Mouse (Mus musculus) central nervous system, embryonic 18 days (tissue): ENCODE data around the gene Zbtb22. TPM values are rescaled to one million over a fixed set of nuclear protein-coding genes. Genes with fewer than 3 reads are reported as not detected.

Experiments used
- polyA plus RNA-seq: library from polyadenylated mRNA; depleted of rRNA; stranded (reverse); fragments of >200 nt; gene quantifications from 2 replicates; pipeline ENCODE4 v1.2.3, GENCODE M21; 2012; rRNA removed

Zbtb22 gene
- polyA plus RNA-seq = 26.4 and 28.4 TPM in 2 replicates

DNA sequence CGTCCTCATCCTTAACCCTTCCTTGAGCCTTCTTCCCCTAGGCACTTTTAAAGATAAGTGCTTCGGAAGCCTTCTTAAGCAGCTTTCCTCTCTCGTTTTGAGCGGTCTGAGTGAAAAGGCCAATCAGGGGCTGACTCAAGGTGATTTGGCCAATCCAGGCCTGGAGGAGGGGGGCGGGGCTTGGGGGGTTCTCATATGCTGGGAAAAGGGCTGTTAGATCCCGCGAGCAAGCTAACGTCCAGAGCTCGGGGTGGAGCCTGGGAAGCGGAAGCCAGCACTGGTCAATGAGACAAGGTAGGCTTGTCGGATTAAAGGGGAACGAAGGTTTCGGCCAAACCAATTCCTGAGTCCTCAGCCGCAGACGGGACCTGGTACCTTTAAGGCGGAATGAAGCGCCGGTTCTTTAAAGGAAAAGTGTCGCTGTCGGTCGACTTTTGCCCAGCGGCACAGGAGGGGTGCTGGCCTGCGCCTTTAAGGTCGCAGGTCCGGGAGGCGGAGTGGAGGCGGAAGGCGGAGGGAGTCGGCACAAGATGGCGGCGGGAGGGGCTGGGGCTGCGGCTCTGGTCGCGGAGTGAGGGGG is at the start of gene Zbtb22, which contains the start of gene Tapbp:
Zbtb22 (plus strand) TSS at position 234 of the 580 bp plus-strand sequence.
Tapbp (plus strand) TSS at position 229 of the 580 bp plus-strand sequence.

DNA sequence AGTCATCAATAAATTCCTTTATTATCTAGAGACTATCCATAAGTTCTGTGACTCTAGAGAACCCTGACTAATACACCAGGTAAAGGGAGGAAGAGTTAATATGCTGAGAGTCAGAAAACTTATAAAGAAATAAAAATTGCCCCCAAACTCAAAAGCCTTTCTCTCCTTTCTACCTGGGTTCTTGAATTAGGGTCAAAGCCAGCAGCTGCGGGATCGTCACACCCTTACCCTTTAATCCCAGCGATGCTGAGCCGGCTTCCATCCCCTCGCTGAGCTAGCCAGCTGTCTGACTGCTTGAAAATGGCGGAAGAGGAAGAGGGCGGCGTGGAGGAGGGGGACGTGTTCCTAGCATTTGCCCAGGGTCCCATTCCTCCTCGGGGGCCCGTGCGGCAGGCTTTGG is 42.2 kb upstream of the Zbtb22 start, which contains the start of gene Gm7029:
Gm7029 (plus strand) TSS at position 301 of the 400 bp plus-strand sequence.

DNA sequence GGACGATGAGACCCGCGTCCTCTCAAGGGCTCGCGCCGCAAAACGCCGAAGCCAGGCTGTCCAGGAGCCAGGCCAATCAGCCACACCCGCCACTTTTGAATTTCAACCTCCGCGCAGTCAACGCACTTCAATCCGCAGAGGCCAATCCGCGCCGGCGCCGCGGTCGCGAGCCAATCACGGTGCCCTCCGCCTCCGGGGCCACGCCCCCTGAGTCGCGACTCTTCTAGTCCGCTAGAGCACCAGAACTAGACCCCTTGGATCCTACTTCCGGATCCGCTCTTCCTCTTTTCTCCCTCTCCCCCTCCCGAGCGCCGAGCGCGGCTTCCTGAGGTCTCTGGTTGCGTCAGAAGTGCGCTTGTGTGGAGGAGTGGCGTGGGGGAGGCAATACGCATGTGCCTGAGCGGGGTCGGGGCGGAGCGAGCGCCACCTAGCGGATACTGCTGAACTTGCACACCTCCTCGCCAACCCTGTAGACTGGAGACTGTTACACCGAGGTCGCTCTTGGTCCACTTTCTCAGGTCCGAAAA is 25.1 kb upstream of the Zbtb22 start, which contains the start of gene Kifc1:
Kifc1 (minus strand) TSS at position 129 of the 527 bp plus-strand sequence.

DNA sequence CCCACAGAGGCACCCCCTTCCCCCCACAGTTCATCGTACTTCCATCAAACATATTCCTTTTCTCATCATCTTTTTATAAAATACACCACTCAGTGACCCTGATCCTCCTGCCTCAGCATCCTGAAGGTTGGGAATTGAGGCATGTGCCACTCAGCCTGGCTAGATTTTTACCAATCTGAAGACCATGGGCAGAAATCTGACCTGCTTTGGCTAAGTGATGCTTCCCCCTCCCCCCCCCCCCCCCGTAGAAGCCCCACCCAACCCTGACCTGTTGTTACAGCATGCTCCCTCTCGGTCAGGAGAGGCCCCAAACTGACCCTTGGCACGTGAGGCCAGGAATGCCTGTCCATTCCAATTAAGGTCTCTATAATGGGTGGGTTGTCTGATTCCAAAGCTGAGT is 10.9 kb upstream of the Zbtb22 start, which contains the start of gene Platr17:
Platr17 (plus strand) TSS at position 301 of the 400 bp plus-strand sequence.

DNA sequence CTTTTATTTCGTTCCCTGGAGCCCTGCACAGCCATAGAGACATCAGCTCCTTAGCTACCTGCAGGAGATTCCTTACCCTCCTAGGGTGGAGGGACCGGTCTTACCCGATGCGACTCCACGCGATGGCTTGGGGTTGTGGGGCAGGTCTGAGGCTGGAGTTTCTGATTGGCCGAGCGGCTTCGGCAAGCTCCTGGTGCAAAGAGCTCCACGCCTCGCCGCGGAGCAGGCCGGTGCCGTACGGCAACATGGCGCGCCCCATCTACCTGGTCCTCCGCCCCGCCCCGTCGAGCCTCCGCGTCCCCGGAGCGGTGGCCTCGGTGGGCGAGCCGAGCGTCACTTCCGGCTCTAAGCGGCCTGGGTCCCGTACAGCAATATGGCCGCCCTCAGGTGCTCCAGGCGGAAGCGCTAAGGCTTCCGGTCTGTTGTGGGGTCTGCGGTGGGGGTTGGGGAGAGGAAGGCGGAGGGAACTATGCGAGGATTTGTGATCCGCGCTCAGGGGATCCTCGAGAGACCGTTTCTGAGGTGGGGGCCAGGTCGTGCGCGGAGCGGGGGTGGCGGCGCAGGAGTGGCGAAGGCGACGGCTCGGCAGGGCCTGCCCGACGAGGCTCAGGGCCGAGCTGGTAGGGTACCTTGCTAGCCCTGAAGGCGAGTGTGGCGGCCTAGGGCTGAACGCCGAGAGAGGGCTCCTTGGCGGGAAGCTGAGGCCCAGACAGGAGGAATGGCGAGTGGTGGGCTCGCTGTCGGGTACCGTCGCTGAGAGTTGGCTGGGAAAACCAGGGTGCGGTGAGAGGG is 6.4 kb upstream of the Zbtb22 start, which contains the start of gene Daxx:
Daxx (plus strand) TSS at position 338 of the 792 bp plus-strand sequence.

DNA sequence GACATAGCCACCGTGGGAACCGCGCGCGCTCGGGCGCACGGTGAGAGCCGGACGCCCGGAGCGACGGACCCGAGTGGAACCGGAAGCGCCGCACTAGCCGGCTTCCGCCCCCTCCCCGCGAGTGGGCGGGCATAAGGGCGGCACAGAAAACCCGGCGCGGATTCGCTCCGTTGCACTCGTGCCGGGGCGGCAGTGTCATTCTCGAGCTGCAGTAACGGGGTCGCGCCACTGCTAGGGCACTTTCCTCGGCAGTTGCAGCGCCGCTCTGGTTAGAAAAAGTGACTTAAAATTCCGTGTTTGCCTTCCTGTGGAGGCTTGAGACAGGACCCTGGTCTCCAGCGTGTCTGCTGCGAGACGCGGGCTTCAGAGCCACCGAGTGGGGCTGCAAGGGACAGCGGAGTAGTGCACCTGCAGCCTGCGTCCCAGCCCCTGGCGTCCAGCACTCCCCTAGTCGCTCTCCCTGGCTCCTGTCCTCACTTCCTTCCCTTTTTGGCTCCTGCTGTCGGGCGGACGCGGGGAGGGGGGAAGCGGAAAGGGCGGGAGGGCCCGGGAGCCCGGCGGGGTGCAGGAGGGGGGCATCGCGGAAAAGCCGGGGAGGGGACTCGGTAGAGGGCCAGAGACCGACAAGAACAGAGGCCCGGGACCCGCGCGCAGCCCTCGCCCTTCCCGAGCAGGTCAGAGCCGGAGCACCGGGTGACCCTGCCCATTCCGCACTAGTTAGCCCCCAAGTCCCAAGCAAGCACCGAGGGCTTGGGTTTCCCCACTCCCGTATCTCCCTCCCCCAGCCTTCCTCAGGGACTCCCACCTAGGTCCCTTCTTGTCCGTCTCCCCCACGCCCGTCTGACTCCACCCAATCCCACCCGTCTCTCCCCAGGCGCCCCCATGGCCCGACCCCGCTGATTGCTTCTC is 13.9 kb downstream of the Zbtb22 start, which contains the start of gene Rgl2:
Rgl2 (plus strand) TSS at position 173 of the 909 bp plus-strand sequence.

DNA sequence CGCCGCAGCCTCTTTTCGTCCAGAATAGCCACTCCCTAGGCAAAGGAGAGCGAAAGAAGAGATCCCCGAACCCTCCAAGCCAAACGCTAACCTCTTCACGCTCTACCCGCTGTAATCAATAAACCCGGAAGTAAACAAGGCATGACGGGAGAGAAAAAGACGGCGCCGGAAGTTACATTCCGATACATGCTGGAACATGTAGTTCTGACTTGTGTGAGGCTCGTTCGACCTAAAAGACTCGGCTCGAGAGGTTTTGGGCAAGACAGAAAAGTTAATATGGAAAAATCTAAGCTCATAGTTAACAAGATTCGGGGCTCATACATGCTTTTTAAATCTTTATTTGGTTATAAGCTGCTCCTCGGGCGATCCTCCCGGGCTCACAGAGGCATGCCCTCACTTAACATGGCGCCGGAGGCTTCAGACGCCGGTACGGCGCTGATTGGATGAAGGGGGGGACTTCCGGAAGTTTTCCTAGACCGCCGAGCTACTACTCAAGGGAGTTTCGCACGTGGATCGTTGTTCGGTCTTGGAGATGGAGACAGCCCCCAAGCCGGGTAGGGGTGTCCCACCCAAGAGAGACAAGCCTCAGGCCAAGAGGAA is 24.6 kb downstream of the Zbtb22 start, which contains the start of the genes Pfdn6 and Wdr46:
Pfdn6 (minus strand) TSS at position 138 of the 600 bp plus-strand sequence.
Wdr46 (plus strand) TSS at position 455 of the 600 bp plus-strand sequence.

DNA sequence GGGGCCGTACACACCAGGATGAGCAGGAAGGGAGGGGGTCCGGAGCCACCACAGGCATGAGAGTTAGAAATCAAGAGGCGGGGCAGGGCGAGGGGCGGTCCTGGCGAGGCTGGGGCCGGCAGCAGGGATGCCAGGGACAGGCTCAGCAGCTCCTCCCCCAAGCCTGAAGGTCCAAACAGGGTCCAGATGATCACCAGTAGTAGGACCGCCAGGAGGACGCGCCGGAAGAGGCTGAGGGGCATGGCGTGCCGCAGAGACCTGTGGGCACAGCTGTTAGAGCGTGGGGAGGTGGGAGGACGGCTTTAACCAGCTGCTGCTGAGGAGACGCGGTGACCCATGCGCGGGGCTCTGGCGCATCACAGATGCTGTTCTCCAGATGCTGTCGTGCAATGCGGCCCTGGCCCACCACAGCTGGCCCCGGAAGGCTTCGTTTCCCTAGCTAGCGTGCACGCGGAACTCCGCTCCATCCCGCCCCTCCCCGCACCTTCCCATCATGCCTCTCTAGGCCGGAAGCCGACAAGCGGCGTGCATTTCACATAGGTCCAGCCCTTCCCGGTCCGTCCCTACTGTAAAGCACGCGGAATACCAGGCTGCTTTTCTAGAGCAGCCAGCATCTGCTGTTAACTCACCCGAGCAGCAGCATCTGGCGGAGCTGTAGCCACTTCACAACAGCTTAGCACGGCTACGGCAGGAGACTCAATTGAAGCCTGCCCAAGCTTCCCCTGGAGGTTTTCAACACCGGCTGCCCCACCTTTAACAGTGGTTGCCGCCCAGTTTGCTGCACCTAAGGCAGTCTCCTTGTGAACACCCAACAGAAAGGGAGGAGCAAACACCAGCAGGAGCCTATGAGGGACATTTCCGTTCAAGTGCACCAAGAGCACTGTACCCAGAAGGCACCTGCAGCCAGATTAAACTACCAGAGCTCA is 35.6 kb downstream of the Zbtb22 start, which contains the start of gene B3galt4:
B3galt4 (minus strand) TSS at position 468 of the 926 bp plus-strand sequence.

DNA sequence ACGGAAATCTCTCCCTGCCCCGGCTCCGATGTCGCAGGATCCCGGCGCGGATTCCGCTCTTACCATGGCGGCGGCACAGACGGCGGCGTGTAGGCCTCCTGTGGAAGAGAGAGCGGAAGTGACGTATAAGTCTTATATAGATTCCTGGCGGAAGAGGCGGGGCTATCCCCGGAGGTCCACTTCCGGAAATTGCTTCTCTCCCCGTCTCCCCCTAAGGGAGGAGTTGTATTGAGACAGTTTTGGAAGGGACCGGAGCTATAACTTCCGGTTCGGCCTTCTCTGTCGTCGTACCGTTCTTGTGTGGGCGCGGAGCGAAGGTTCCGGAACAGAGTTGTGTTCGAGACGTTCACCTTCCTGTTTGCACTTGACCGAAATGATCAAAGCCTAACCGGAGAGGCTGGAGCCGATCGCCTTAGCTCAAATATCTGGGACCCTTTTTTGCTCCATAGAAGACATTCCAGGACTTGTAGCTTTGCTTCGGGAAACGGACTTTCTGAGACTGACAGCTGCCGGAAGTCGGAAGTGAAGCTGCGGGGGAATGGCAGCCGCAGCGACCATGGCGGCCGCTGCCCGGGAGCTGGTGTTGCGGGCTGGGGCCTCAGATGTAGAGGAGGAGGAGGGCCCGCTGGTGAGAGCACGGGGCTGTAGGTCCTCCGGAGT is 40.0 kb downstream of the Zbtb22 start, which contains the start of the genes Vps52 and Rps18:
Vps52 (plus strand) TSS at position 258 of the 660 bp plus-strand sequence.
Rps18 (minus strand) TSS at position 447 of the 660 bp plus-strand sequence.

Other genes with a start within 250 kb of the Zbtb22 start
- gene Hnrnpm, start 229.0 kb upstream of the Zbtb22 start, polyA plus RNA-seq = 178 and 186 TPM in 2 replicates
- 65.0 and 70.7 TPM in 2 replicates for gene March2, start 197.2 kb upstream of the Zbtb22 start, polyA plus RNA-seq
- 523 and 577 TPM in 2 replicates for gene Rab11b, start 155.4 kb upstream of the Zbtb22 start, polyA plus RNA-seq
- gene Angptl4, start 134.1 kb upstream of the Zbtb22 start, polyA plus RNA-seq = 7.9 and 9.8 TPM in 2 replicates
- gene Kank3, start 105.4 kb upstream of the Zbtb22 start, polyA plus RNA-seq = 64.5 and 79.4 TPM in 2 replicates
- 1,131 and 1,306 TPM in 2 replicates for gene Rps28, start 91.3 kb upstream of the Zbtb22 start, polyA plus RNA-seq
- 333 and 341 TPM in 2 replicates for gene Ndufa7, start 91.3 kb upstream of the Zbtb22 start, polyA plus RNA-seq
- gene Cd320, start 72.8 kb upstream of the Zbtb22 start, polyA plus RNA-seq = 29.8 and 36.6 TPM in 2 replicates
- gene Gm7029, start 42.1 kb upstream of the Zbtb22 start, polyA plus RNA-seq = not detected in 2 replicates
- 12.0 and 13.5 TPM in 2 replicates for gene Kifc1, start 25.2 kb upstream of the Zbtb22 start, polyA plus RNA-seq
- 0.21 and 0.24 TPM in 2 replicates for gene Platr17, start 10.8 kb upstream of the Zbtb22 start, polyA plus RNA-seq
- gene Daxx, start 6.5 kb upstream of the Zbtb22 start, polyA plus RNA-seq = 39.3 and 40.5 TPM in 2 replicates
- 14.7 and 16.0 TPM in 2 replicates for gene Tapbp, start within 50 bp of the Zbtb22 start, polyA plus RNA-seq
- 183 and 190 TPM in 2 replicates for gene Rgl2, start 13.6 kb downstream of the Zbtb22 start, polyA plus RNA-seq
- gene Pfdn6, start 24.4 kb downstream of the Zbtb22 start, polyA plus RNA-seq = 117 and 126 TPM in 2 replicates
- gene Wdr46, start 24.8 kb downstream of the Zbtb22 start, polyA plus RNA-seq = 20.5 and 22.2 TPM in 2 replicates
- 10.4 and 11.6 TPM in 2 replicates for gene B3galt4, start 35.6 kb downstream of the Zbtb22 start, polyA plus RNA-seq
- gene Vps52, start 39.9 kb downstream of the Zbtb22 start, polyA plus RNA-seq = 58.2 and 62.1 TPM in 2 replicates
- gene Rps18, start 40.1 kb downstream of the Zbtb22 start, polyA plus RNA-seq = 648 and 656 TPM in 2 replicates
- gene H2-K1, start 84.4 kb downstream of the Zbtb22 start, polyA plus RNA-seq = 24.0 and 24.8 TPM in 2 replicates
- 48.8 and 51.4 TPM in 2 replicates for gene Ring1, start 108.8 kb downstream of the Zbtb22 start, polyA plus RNA-seq
- gene H2-Ke6, start 112.2 kb downstream of the Zbtb22 start, polyA plus RNA-seq = 98.3 and 102 TPM in 2 replicates
- gene Slc39a7, start 115.8 kb downstream of the Zbtb22 start, polyA plus RNA-seq = 112 TPM in 2 replicates
- gene Rxrb, start 115.9 kb downstream of the Zbtb22 start, polyA plus RNA-seq = 82.1 and 83.7 TPM in 2 replicates
- 10.7 and 17.0 TPM in 2 replicates for gene Col11a2, start 123.5 kb downstream of the Zbtb22 start, polyA plus RNA-seq
- gene H2-Oa, start 176.4 kb downstream of the Zbtb22 start, polyA plus RNA-seq = 0.06 and 0.19 TPM in 2 replicates
- 15.7 and 16.4 TPM in 2 replicates for gene H2-DMa, start 203.6 kb downstream of the Zbtb22 start, polyA plus RNA-seq
- gene Brd2, start 206.7 kb downstream of the Zbtb22 start, polyA plus RNA-seq = 144 and 169 TPM in 2 replicates
- gene H2-DMb2, start 227.4 kb downstream of the Zbtb22 start, polyA plus RNA-seq = 0.63 and 1.0 TPM in 2 replicates
- gene H2-DMb1, start 237.2 kb downstream of the Zbtb22 start, polyA plus RNA-seq = 1.9 and 2.2 TPM in 2 replicates